Mouse (Mus musculus) thymus, adult 2 months (tissue): ENCODE measurements around the gene Ubxn6. TPM values are rescaled to one million over a fixed set of nuclear protein-coding genes. Genes with fewer than 3 reads are reported as not detected.

Experiments
- DNase-seq: peaks from one replicate; pipeline ENCODE4 v3.0.0; 2021
- H3K27ac ChIP-seq: fragments of 200-500 bp; 2 replicates; pipeline ENCODE4 v1.5.1; 2012; ENCODE audit warnings: low read length, control low read depth; ENCODE audit not compliant: control insufficient read depth, insufficient read depth
- H3K27me3 ChIP-seq: fragments of 200-500 bp; 2 replicates; pipeline ENCODE4 v1.6.1; 2012; ENCODE audit warnings: mild to moderate bottlenecking, low read length, moderate library complexity, mixed read lengths; ENCODE audit not compliant: control insufficient read depth, insufficient read depth
- H3K36me3 ChIP-seq: fragments of 200-500 bp; 2 replicates; pipeline ENCODE4 v1.6.1; 2012; ENCODE audit warnings: mild to moderate bottlenecking, low read length, moderate library complexity; ENCODE audit not compliant: control insufficient read depth, insufficient read depth
- H3K4me1 ChIP-seq: fragments of 200-500 bp; replicated peaks from 2 replicates; pipeline ENCODE4 v1.6.1; 2012; ENCODE audit warnings: low read length; ENCODE audit not compliant: control insufficient read depth, insufficient read depth
- H3K4me3 ChIP-seq: fragments of 200-500 bp; 2 replicates; pipeline ENCODE4 v1.5.1; 2012; ENCODE audit warnings: mild to moderate bottlenecking, low read length, control low read depth, moderate library complexity; ENCODE audit not compliant: control insufficient read depth, insufficient read depth
- CTCF ChIP-seq: fragments of 200-500 bp; IDR thresholded peaks from 2 replicates; pipeline ENCODE4 v1.5.1; 2012; ENCODE audit warnings: mild to moderate bottlenecking, control low read depth, low read length, moderate library complexity, borderline replicate concordance; ENCODE audit not compliant: control insufficient read depth, poor library complexity, insufficient read depth; ENCODE audit errors: extremely low read depth
- POLR2A ChIP-seq: fragments of 200-500 bp; IDR thresholded peaks from 2 replicates; pipeline ENCODE4 v1.6.1; 2012; ENCODE audit warnings: mild to moderate bottlenecking, low read length, control low read depth, moderate library complexity; ENCODE audit not compliant: control insufficient read depth, poor library complexity, insufficient read depth; ENCODE audit errors: extremely low read depth
- WGBS: fragments of 180-500 bp; shearing (Covaris S2); methylation state at CpG from one replicate; pipeline ENCODE4 v1.1.7; 2018; 5-methylcytosine and 5-hydroxymethylcytosine counted together
- polyA plus RNA-seq: library from polyadenylated mRNA; depleted of rRNA; stranded (reverse); fragments of >200 nt; gene quantifications from 2 replicates; pipeline ENCODE4 v1.2.3, GENCODE M21; 2012

Gene Ubxn6
- polyA plus RNA-seq, 1 experiment = 93.1 TPM

GRCm38 (mm10) chr17:56102158-56102557 is 27.3 kb upstream of the Ubxn6 start:
- TF ChIP-seq POLR2A = no peak
- no peak for TF ChIP-seq CTCF
- 97% methylated on average over 5 of the region's 5 CpGs for WGBS
- no peak overlapping the region for H3K27ac ChIP-seq
- no peak overlapping the region for H3K4me3 ChIP-seq
- no peak for DNase-seq
- no peaks in the 10 kb centered on the region for H3K27me3 ChIP-seq
- H3K4me1 ChIP-seq = no peaks in the 10 kb centered on the region
- peaks cover 14% of the 10 kb centered on the region for H3K36me3 ChIP-seq

- TF ChIP-seq POLR2A (no peak), CTCF (no peak)
- H3K4me3 ChIP-seq = no peak overlapping the region
- peaks cover 19% of the 10 kb centered on the region for H3K36me3 ChIP-seq
- no peaks in the 10 kb centered on the region for H3K4me1 ChIP-seq
- no peak overlapping the region for H3K27ac ChIP-seq
- H3K27me3 ChIP-seq = no peaks in the 10 kb centered on the region
- 93% methylated on average over 3 of the region's 3 CpGs for WGBS
- DNase-seq = no peak
These were observed 26.0 kb upstream of the Ubxn6 start for GRCm38 (mm10) chr17:56100811-56101210.

GRCm38 (mm10) chr17:56098711-56099572 is 24.1 kb upstream of the Ubxn6 start:
- DNase-seq = no peak
- no peak overlapping the region for H3K4me3 ChIP-seq
- peaks cover 19% of the 10 kb centered on the region for H3K36me3 ChIP-seq
- TF ChIP-seq CTCF (peak; percentile 46; the same call in 1 of the 2 replicates), POLR2A (no peak)
- H3K4me1 ChIP-seq = no peaks in the 10 kb centered on the region
- no peak overlapping the region for H3K27ac ChIP-seq
- H3K27me3 ChIP-seq = no peaks in the 10 kb centered on the region
- 96% methylated on average over 15 of the region's 15 CpGs for WGBS

GRCm38 (mm10) chr17:56098180-56098579 is 23.4 kb upstream of the Ubxn6 start:
- no peak overlapping the region for H3K27ac ChIP-seq

GRCm38 (mm10) chr17:56096883-56097282 is 22.1 kb upstream of the Ubxn6 start:
- Histone ChIP-seq H3K4me1 (no peaks in the 10 kb centered on the region), H3K27me3 (no peaks in the 10 kb centered on the region), H3K27ac (no peak overlapping the region), H3K4me3 (no peak overlapping the region), H3K36me3 (peaks cover 19% of the 10 kb centered on the region)
- DNase-seq = no peak
- WGBS = 97% methylated on average over 12 of the region's 12 CpGs
- TF ChIP-seq POLR2A (no peak), CTCF (no peak)

More at GRCm38 (mm10) chr17:56098180-56098579, 23.4 kb upstream of the Ubxn6 start:
- WGBS = 97% methylated on average over 8 of the region's 8 CpGs
- Histone ChIP-seq H3K36me3 (peaks cover 19% of the 10 kb centered on the region), H3K4me3 (no peak overlapping the region), H3K27me3 (no peaks in the 10 kb centered on the region), H3K4me1 (no peaks in the 10 kb centered on the region)
- DNase-seq = no peak
- TF ChIP-seq CTCF = no peak
- no peak for TF ChIP-seq POLR2A

GRCm38 (mm10) chr17:56092794-56093193 is 18.0 kb upstream of the Ubxn6 start:
- H3K27ac ChIP-seq = no peak overlapping the region
- H3K4me3 ChIP-seq = no peak overlapping the region
- no peak for TF ChIP-seq POLR2A
- TF ChIP-seq CTCF = no peak
- peaks cover 11% of the 10 kb centered on the region for H3K36me3 ChIP-seq
- H3K27me3 ChIP-seq = no peaks in the 10 kb centered on the region
- DNase-seq = no peak
- no peaks in the 10 kb centered on the region for H3K4me1 ChIP-seq
- WGBS = 95% methylated on average over 1 of the region's 1 CpGs
